Mouse (Mus musculus) neural tube, postnatal 0 days (tissue): ENCODE results near the gene Btbd3. TPM values are rescaled to one million over a fixed set of nuclear protein-coding genes. Genes with fewer than 3 reads are reported as not detected.

Source experiments
- polyA plus RNA-seq: library from polyadenylated mRNA; unstranded; fragments of >200 nt; fragmentation: Nextera tagmentation; extraction: Ambion mirVana; gene quantifications from 2 replicates; pipeline ENCODE4 v1.2.1, GENCODE M21; 2015

Gene Btbd3
- 23.8 and 25.0 TPM in 2 replicates for polyA plus RNA-seq

DNA sequence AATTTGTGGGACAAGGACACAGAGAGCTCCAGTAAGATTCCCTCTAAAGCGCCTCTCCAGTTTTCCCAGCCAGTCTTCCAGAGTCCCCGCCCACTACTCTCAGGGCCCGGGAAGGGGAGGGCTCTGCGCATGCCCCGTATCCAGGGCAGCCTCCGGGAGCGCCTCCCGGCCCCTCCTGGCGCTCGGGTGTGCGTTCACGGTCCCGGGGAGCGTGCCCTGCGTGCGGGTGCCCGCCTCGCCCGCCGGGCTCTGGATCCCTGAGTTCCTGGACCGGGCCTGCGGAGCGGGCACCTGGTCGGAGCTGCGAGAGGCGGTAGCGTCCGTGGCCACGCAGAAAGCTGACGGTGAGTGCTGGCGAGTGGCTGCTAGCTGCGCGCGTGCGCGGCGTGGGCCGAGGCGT is at the start of gene Btbd3:
TSS of gene Btbd3 (plus strand) at position 155 of the 400 bp plus-strand sequence.

